Mouse (Mus musculus): ENCODE measurements around the gene Rnase10. TPM values are rescaled to one million over a fixed set of nuclear protein-coding genes. Genes with fewer than 3 reads are reported as not detected.

The Rnase10 gene
- polyA plus RNA-seq, 1 experiment from 2014 or later: 0.08 TPM

GRCm38 (mm10) chr14:51024820-51025219 lies 17.3 kb downstream of the Rnase10 start:
- H3K36me3 ChIP-seq (ENCODE audit: insufficient read depth, low read length): no peaks in the 10 kb centered on the region
- H3K27me3 ChIP-seq (ENCODE audit: insufficient read depth, low read length): no peaks in the 10 kb centered on the region
- no peak overlapping the region for H3K4me3 ChIP-seq (replicated peaks; ENCODE audit: low read depth, low read length)
- WGBS: 90% methylated on average over 1 of the region's 1 CpGs
- TF ChIP-seq CTCF (IDR thresholded peaks at IDR 0.05; ENCODE audit: low read depth): no peak
- H3K9me3 ChIP-seq (replicated peaks; ENCODE audit: low read length): no peaks in the 10 kb centered on the region
- H3K9ac ChIP-seq (ENCODE audit: low read depth, low read length): no peak overlapping the region
- H3K4me2 ChIP-seq (ENCODE audit: low read length): no peak overlapping the region
- ATAC-seq (replicated peaks; ENCODE audit: low FRiP score, low read depth) (no peak), DNase-seq (ENCODE audit: low spot score) (no peak)
- no peak overlapping the region for H3K27ac ChIP-seq
- H3K4me1 ChIP-seq (replicated peaks; ENCODE audit: insufficient read depth, low read length): no peaks in the 10 kb centered on the region

GRCm38 (mm10) chr14:51026391-51027133 lies 19.0 kb downstream of the Rnase10 start:
- no peak overlapping the region for H3K9ac ChIP-seq (ENCODE audit: low read depth, low read length)
- no peak for ATAC-seq (replicated peaks; ENCODE audit: low FRiP score, low read depth)
- no peak overlapping the region for H3K27ac ChIP-seq
- no peak overlapping the region for H3K4me2 ChIP-seq (ENCODE audit: low read length)
- no peaks in the 10 kb centered on the region for H3K4me1 ChIP-seq (replicated peaks; ENCODE audit: insufficient read depth, low read length)
- 38% methylated on average over 5 of the region's 5 CpGs for WGBS
- peak; percentile 90 for DNase-seq (ENCODE audit: low spot score)
- H3K36me3 ChIP-seq (ENCODE audit: insufficient read depth, low read length): no peaks in the 10 kb centered on the region
- TF ChIP-seq CTCF (IDR thresholded peaks at IDR 0.05; ENCODE audit: low read depth): peak; percentile 94
- no peaks in the 10 kb centered on the region for H3K27me3 ChIP-seq (ENCODE audit: insufficient read depth, low read length)
- H3K9me3 ChIP-seq (replicated peaks; ENCODE audit: low read length): no peaks in the 10 kb centered on the region
- H3K4me3 ChIP-seq (replicated peaks; ENCODE audit: low read depth, low read length): no peak overlapping the region

GRCm38 (mm10) chr14:51027387-51028155 lies 20.0 kb downstream of the Rnase10 start:
- no peak overlapping the region for H3K27ac ChIP-seq
- no peak for TF ChIP-seq CTCF (IDR thresholded peaks at IDR 0.05; ENCODE audit: low read depth)
- no peaks in the 10 kb centered on the region for H3K27me3 ChIP-seq (ENCODE audit: insufficient read depth, low read length)
- ATAC-seq (replicated peaks; ENCODE audit: low FRiP score, low read depth): no peak
- H3K9ac ChIP-seq (ENCODE audit: low read depth, low read length): no peak overlapping the region
- no peaks in the 10 kb centered on the region for H3K4me1 ChIP-seq (replicated peaks; ENCODE audit: insufficient read depth, low read length)
- H3K36me3 ChIP-seq (ENCODE audit: insufficient read depth, low read length): no peaks in the 10 kb centered on the region
- WGBS: 56% methylated on average over 3 of the region's 3 CpGs
- H3K4me3 ChIP-seq (replicated peaks; ENCODE audit: low read depth, low read length): no peak overlapping the region
- H3K9me3 ChIP-seq (replicated peaks; ENCODE audit: low read length): no peaks in the 10 kb centered on the region
- no peak overlapping the region for H3K4me2 ChIP-seq (ENCODE audit: low read length)
- no peak for DNase-seq (ENCODE audit: low spot score)

- Histone ChIP-seq H3K4me3 (replicated peaks; ENCODE audit: low read depth, low read length) (no peak overlapping the region), H3K9me3 (replicated peaks; ENCODE audit: low read length) (no peaks in the 10 kb centered on the region), H3K4me1 (replicated peaks; ENCODE audit: insufficient read depth, low read length) (no peaks in the 10 kb centered on the region), H3K36me3 (ENCODE audit: insufficient read depth, low read length) (no peaks in the 10 kb centered on the region), H3K4me2 (ENCODE audit: low read length) (no peak overlapping the region), H3K27ac (no peak overlapping the region), H3K27me3 (ENCODE audit: insufficient read depth, low read length) (no peaks in the 10 kb centered on the region), H3K9ac (ENCODE audit: low read depth, low read length) (no peak overlapping the region)
- no peak for ATAC-seq (replicated peaks; ENCODE audit: low FRiP score, low read depth)
- DNase-seq (ENCODE audit: low spot score): no peak
- no peak for TF ChIP-seq CTCF (IDR thresholded peaks at IDR 0.05; ENCODE audit: low read depth)
- WGBS: 16% methylated on average over 1 of the region's 1 CpGs
Observed at GRCm38 (mm10) chr14:51035206-51035605, 27.7 kb downstream of the Rnase10 start.

GRCm38 (mm10) chr14:51036214-51036613 lies 28.7 kb downstream of the Rnase10 start:
- ATAC-seq (replicated peaks; ENCODE audit: low FRiP score, low read depth) (no peak), DNase-seq (ENCODE audit: low spot score) (no peak)
- Histone ChIP-seq H3K36me3 (ENCODE audit: insufficient read depth, low read length) (no peaks in the 10 kb centered on the region), H3K4me2 (ENCODE audit: low read length) (no peak overlapping the region), H3K4me3 (replicated peaks; ENCODE audit: low read depth, low read length) (no peak overlapping the region), H3K27me3 (ENCODE audit: insufficient read depth, low read length) (no peaks in the 10 kb centered on the region), H3K9ac (ENCODE audit: low read depth, low read length) (no peak overlapping the region), H3K27ac (no peak overlapping the region), H3K9me3 (replicated peaks; ENCODE audit: low read length) (no peaks in the 10 kb centered on the region), H3K4me1 (replicated peaks; ENCODE audit: insufficient read depth, low read length) (no peaks in the 10 kb centered on the region)
- no peak for TF ChIP-seq CTCF (IDR thresholded peaks at IDR 0.05; ENCODE audit: low read depth)
- 86% methylated on average over 4 of the region's 4 CpGs for WGBS

GRCm38 (mm10) chr14:51041769-51042168 lies 34.2 kb downstream of the Rnase10 start, which contains the start of gene Rnase9:
Gene Rnase9, minus strand, starts transcription at chr14:51041869.
- Histone ChIP-seq H3K9ac (ENCODE audit: low read depth, low read length) (no peak within 1 kb of the TSS), H3K4me3 (replicated peaks; ENCODE audit: low read depth, low read length) (no peak within 1 kb of the TSS), H3K27me3 (ENCODE audit: insufficient read depth, low read length) (no peaks in the 10 kb centered on the region), H3K4me2 (ENCODE audit: low read length) (no peak within 1 kb of the TSS), H3K36me3 (ENCODE audit: insufficient read depth, low read length) (no peaks in the 10 kb centered on the region), H3K27ac (no peak within 1 kb of the TSS), H3K9me3 (replicated peaks; ENCODE audit: low read length) (no peaks in the 10 kb centered on the region), H3K4me1 (replicated peaks; ENCODE audit: insufficient read depth, low read length) (no peaks in the 10 kb centered on the region)
- ATAC-seq (replicated peaks; ENCODE audit: low FRiP score, low read depth): no peak
- no peak for TF ChIP-seq CTCF (IDR thresholded peaks at IDR 0.05; ENCODE audit: low read depth)
- WGBS: 65% methylated on average over 6 of the region's 6 CpGs
- DNase-seq (ENCODE audit: low spot score): no peak
